Mouse (Mus musculus) gastrocnemius, postnatal 10 days (tissue): Measurements from ENCODE around the gene Panx1. TPM values are rescaled to one million over a fixed set of nuclear protein-coding genes. Genes with fewer than 3 reads are reported as not detected.

Experiments
- DNase-seq: peaks from one replicate; pipeline ENCODE4 v3.0.0; 2021; ENCODE audit warnings: mixed read lengths
- total RNA-seq, 2 experiments: library from RNA; stranded (reverse); gene quantifications; 2 replicates each; pipeline ENCODE4 v1.2.3; 2021

The Panx1 gene
- total RNA-seq, 2 experiments from 2014 or later, result 28.9 to 40.4 TPM

DNA sequence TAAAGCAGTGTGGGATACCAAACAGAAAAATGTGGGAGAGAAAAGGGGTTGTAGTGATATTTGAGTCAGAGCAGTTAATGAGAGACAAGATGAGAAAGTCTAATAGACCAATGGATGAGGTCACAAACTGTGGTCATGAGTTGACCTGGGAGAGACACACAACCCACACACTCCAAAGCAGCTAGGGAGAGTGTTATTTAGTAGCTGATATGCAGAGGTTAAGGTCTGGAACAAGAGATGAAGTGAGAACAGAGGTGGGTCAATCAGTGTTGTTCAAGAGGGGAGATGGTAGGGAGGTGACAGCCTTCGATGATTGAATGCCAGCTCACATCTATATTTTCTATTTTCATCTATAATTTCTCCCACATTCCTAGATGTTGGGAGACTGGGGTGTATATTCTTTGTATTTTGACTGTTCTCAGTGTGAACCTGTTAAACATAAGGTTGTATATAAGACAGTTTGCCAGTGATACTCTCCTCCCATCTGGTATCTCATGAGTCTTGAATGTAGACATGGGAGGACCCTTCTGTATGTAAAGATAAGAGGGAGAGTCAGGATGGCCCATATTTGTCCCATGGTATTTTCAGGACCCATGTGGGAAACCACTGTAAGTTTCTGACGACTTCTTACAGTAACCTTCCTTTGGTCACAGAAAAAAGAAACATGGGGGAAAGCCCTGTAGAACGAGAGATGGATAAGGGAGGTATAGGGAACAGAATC lies 74.3 kb downstream of the Panx1 start:
- DNase-seq, result no peak

DNA sequence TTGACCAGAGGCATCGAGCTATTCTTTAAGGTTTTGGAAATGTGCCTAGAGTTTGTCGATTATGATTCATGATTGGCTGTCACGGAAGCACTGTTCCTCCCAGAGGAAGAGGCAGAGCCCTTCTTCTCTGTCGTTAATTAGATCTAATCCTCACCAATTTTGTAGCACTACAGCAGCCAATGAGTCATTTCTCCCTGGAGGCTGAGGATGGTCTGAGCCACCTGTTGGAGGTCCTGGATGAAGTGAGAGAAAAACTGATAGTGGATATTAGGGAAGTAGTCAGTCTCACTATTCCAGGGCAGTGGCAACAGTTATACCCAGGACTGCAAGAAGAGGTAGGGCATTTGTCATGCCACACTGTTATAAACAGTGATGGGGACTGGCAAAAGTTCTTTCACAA lies 75.1 kb downstream of the Panx1 start:
- DNase-seq, result no peak

DNA sequence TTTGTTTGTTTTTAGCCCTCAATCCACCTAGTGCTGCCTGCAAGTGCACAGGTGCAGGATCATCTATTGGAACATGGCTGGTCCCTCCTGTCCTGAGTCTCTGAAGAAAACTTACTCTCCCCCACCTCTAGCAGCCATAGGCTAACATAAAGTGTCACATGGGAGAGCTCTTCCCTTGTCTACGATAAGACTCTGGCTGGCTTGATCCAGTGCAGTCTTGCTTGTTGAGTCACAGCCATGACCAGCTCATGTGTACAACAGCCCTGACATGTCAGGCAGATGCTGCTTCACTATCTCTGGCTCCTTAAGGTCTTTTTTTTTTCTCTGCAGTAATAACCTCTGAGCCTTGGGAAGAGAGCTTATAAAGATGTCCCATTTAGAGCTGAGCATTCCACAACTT lies 77.7 kb downstream of the Panx1 start:
- no peak for DNase-seq

DNA sequence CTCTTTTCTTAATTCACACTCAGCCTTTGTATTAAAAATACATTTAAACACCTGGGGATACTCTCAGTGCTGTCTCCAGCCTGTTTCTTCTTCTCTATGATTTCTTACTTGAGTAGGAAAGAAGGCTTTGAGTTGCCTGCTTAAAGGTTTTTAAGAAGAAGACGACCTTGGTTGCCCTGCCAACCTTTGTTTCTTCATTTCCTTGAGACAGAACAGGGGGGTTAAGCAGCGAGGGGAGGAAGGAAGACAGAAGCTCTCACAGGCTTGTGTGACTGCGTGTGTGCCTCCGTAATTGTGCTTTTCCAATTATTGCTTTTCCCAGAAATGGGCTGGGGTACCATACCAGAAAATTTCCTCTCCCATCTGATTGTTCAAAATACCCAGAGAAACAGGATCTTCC lies 78.5 kb downstream of the Panx1 start:
- no peak for DNase-seq

DNA sequence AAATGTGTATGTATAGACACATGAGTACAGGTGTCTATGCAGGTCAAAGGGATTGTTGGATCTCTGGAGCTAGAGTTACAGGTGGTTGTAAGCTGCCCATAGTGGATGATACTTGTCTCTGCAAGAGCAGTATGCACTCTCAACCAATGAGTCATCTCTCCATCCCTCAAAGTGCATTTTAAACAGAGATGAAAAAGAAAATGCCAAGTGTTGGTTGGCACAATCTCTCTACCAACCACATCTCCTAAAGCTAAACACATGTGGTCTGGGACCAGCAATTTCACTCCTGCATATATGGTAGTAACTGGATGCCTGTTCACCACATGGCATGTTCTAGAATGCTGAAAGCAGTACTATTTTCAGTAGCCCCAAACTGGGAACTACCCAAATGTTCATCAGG lies 79.9 kb downstream of the Panx1 start:
- no peak for DNase-seq

DNA sequence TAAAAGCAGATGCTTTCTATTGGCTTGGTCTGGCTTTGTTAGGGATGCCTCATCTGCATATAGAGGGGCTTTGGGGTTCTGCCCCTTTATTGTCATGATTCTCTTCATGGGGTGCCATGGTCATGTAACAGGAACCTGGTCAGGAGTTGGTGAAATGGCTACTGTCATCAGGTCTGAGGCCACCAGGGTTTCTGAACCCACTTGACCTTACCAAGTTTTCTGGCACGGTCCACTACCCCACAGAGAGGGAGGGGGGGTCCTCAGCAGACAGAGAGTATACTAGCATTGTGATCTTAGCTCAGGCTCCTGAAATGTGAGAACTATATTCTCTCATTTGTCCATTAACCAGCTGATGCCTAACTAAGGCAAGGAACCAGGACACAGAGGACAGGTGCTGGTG lies 82.5 kb downstream of the Panx1 start:
- no peak for DNase-seq

DNA sequence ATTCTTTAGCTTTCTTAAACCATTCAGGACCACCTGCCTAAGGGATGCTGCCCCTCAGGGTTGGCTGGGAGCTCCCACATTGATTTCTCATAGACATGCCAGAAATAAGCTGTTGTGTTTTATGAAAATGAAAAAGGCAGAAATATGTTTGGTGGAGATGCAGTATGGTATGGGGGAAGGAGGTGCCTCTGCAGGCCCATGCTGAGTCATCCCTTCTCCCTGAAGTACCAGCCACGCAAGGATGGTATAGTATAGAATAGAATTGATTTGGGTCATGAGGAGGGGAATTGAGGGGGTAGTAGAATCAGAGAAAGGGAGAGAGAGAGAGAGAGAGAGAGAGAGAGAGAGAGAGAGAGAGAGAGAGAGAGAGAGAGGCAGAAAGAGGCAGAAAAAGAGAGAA lies 90.6 kb downstream of the Panx1 start:
- DNase-seq, result no peak

Other genes starting within 250 kb of the Panx1 start
- gene Gpr83, start 185.3 kb downstream of the Panx1 start, total RNA-seq, result under 1 TPM in 1 of 2 experiments, not detected in 1; 0.16 TPM
- not detected for gene Izumo1r, start 141.5 kb downstream of the Panx1 start, total RNA-seq
- gene Hephl1, start 66.6 kb upstream of the Panx1 start, total RNA-seq, result under 1 TPM; 0.49 to 0.61 TPM
- gene Vstm5, start 193.6 kb upstream of the Panx1 start, total RNA-seq, result under 1 TPM; 0.25 to 0.47 TPM
- gene Med17, start 234.5 kb upstream of the Panx1 start, total RNA-seq, result 10 to 100 TPM; 14.4 to 16.0 TPM